Mouse (Mus musculus) liver, embryonic 11.5 days (tissue): ENCODE data around the gene Abr. TPM values are rescaled to one million over a fixed set of nuclear protein-coding genes. Genes with fewer than 3 reads are reported as not detected.

ENCODE experiments used
- ATAC-seq: fragments of 200-750 bp; cut with Nextera tagmentation; replicated peaks from 2 replicates; pipeline ENCODE4 v1.8.0; 2017; ENCODE audit warnings: moderate number of reproducible peaks, mild to moderate bottlenecking, moderate TSS enrichment, moderate library complexity; ENCODE audit not compliant: low FRiP score
- DNase-seq: peaks from one replicate; pipeline ENCODE4 v3.0.0-alpha.2; 2017; ENCODE audit warnings: low spot score
- H3K27ac ChIP-seq: fragments of 300-500 bp; sonication (generic); 2 replicates; pipeline ENCODE4 v1.5.1; 2014; ENCODE audit warnings: mild to moderate bottlenecking, low read depth, low read length, control low read depth
- H3K27me3 ChIP-seq: fragments of 300-500 bp; sonication (generic); replicated peaks from 2 replicates; pipeline ENCODE4 v1.6.1; 2014; ENCODE audit warnings: low read length, mixed read lengths; ENCODE audit not compliant: control insufficient read depth, insufficient read depth
- H3K36me3 ChIP-seq: fragments of 300-500 bp; sonication (generic); 2 replicates; pipeline ENCODE4 v1.6.1; 2014; ENCODE audit warnings: mild to moderate bottlenecking, low read length, moderate library complexity, mixed read lengths; ENCODE audit not compliant: control insufficient read depth, insufficient read depth
- H3K4me1 ChIP-seq: fragments of 300-500 bp; sonication (generic); replicated peaks from 2 replicates; pipeline ENCODE4 v1.6.1; 2014; ENCODE audit warnings: low read length, mixed read lengths; ENCODE audit not compliant: control insufficient read depth, insufficient read depth
- H3K4me2 ChIP-seq: fragments of 300-500 bp; sonication (generic); 2 replicates; pipeline ENCODE4 v1.6.1; 2014; ENCODE audit warnings: mild to moderate bottlenecking, control low read depth, moderate library complexity
- H3K4me3 ChIP-seq: fragments of 300-500 bp; sonication (generic); 2 replicates; pipeline ENCODE4 v1.5.1; 2014; ENCODE audit warnings: low read depth, low read length, control low read depth
- H3K9ac ChIP-seq: fragments of 300-500 bp; sonication (generic); 2 replicates; pipeline ENCODE4 v1.6.1; 2014; ENCODE audit warnings: low read depth, low read length, control low read depth
- H3K9me3 ChIP-seq: fragments of 300-500 bp; sonication (generic); 2 replicates; pipeline ENCODE4 v1.6.1; 2016; ENCODE audit warnings: low read length, inconsistent platforms, mixed read lengths; ENCODE audit not compliant: control insufficient read depth
- WGBS: fragments of 180-500 bp; shearing (Covaris S2); extraction: QIAGEN DNeasy Blood & Tissue Kit; methylation state at CpG from one replicate; pipeline ENCODE4 v1.1.7; 2014; 5-methylcytosine and 5-hydroxymethylcytosine counted together
- polyA plus RNA-seq: library from polyadenylated mRNA; unstranded; fragments of >200 nt; fragmentation: Nextera tagmentation; extraction: Ambion mirVana; gene quantifications from 2 replicates; pipeline ENCODE4 v1.2.1, GENCODE M21; 2014

Gene Abr
- polyA plus RNA-seq, 1 experiment from 2014 or later, result 11.6 TPM

- Histone ChIP-seq H3K9me3 (no peaks in the 10 kb centered on the region), H3K4me1 (0 out of 2 replicates have a peak, but pooled peaks cover 2% of the 10 kb centered on the region), H3K9ac (no peak overlapping the region; the same call in 1 of the 2 replicates), H3K4me2 (peak overlapping the region; percentile 75), H3K4me3 (peak overlapping the region; percentile 43), H3K27me3 (peaks cover 17% of the 10 kb centered on the region), H3K27ac (no peak overlapping the region), H3K36me3 (no peaks in the 10 kb centered on the region)
- 2% methylated on average over 19 of the region's 19 CpGs for WGBS
- ATAC-seq (no peak), DNase-seq (peak; percentile 39)
Measured at GRCm38 (mm10) chr11:76612638-76613104, 9.4 kb downstream of the Abr start.

- H3K27ac ChIP-seq, result no peak overlapping the region
- H3K9ac ChIP-seq, result no peak overlapping the region
- H3K4me2 ChIP-seq, result no peak overlapping the region
- no peak for DNase-seq
- H3K36me3 ChIP-seq, result no peaks in the 10 kb centered on the region
- H3K4me1 ChIP-seq, result 0 out of 2 replicates have a peak, but pooled peaks cover 2% of the 10 kb centered on the region
- H3K9me3 ChIP-seq, result no peaks in the 10 kb centered on the region
- no peak overlapping the region for H3K4me3 ChIP-seq
- no peak for ATAC-seq
- H3K27me3 ChIP-seq, result peaks cover 17% of the 10 kb centered on the region
Measured at GRCm38 (mm10) chr11:76610948-76611347, 11.2 kb downstream of the Abr start.

DNA sequence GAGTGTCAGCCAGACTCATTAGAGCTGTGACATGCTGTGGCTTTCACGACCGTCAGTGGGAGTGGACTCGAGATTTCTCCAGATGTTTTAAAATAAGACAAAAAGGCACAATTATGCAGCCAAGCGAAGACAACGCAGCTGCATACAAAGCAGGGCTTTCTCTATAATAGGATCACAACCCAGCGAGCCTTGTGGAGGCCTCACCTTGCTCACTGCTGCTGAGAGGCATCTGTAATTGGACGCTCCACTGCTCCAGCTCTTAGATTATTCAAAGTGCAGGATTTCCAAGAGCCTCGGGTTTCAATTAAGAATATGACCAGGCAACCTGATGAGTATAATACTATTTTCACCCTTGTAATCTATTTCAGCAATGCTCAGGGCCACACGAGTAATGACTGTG lies 15.6 kb downstream of the Abr start:
- H3K9ac ChIP-seq, result no peak overlapping the region
- no peaks in the 10 kb centered on the region for H3K36me3 ChIP-seq
- H3K27ac ChIP-seq, result no peak overlapping the region
- no peaks in the 10 kb centered on the region for H3K27me3 ChIP-seq
- H3K9me3 ChIP-seq, result no peaks in the 10 kb centered on the region
- H3K4me3 ChIP-seq, result no peak overlapping the region
- WGBS, result 81% methylated on average over 9 of the region's 9 CpGs
- ATAC-seq (no peak), DNase-seq (no peak)
- H3K4me1 ChIP-seq, result no peaks in the 10 kb centered on the region
- no peak overlapping the region for H3K4me2 ChIP-seq

DNA sequence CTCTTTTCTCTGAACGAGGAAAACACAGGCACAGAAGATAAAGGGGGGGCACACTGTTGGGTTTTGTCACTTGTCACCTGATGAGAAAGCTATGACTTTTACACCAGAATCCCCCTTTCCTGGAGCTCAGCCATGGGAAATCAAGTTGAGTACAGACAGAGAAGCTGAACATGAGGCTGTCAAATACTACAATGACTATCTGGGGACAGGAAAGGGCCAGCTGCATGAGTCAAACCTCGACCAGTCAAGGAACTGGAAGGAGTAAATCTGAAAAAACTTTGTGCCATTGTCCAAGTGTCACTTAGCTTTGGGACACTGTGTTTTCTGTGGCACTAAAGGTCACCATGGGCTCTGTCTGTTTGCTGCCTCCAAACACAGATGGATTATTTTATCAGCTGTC lies 22.9 kb downstream of the Abr start:
- ATAC-seq (no peak), DNase-seq (no peak)
- Histone ChIP-seq H3K9ac (no peak overlapping the region), H3K27me3 (no peaks in the 10 kb centered on the region), H3K36me3 (no peaks in the 10 kb centered on the region), H3K9me3 (no peaks in the 10 kb centered on the region), H3K27ac (no peak overlapping the region), H3K4me2 (no peak overlapping the region), H3K4me3 (no peak overlapping the region), H3K4me1 (peaks cover 5% of the 10 kb centered on the region)
- WGBS, result 42% methylated on average over 2 of the region's 2 CpGs

- H3K9me3 ChIP-seq, result no peaks in the 10 kb centered on the region
- peaks cover 9% of the 10 kb centered on the region for H3K4me1 ChIP-seq
- no peak overlapping the region for H3K9ac ChIP-seq
- DNase-seq, result no peak
- no peaks in the 10 kb centered on the region for H3K27me3 ChIP-seq
- ATAC-seq, result no peak
- WGBS, result 73% methylated on average over 5 of the region's 5 CpGs
- H3K4me2 ChIP-seq, result no peak overlapping the region
- H3K4me3 ChIP-seq, result no peak overlapping the region
- no peaks in the 10 kb centered on the region for H3K36me3 ChIP-seq
- H3K27ac ChIP-seq, result no peak overlapping the region
Measured at GRCm38 (mm10) chr11:76598757-76599156, 23.4 kb downstream of the Abr start.

DNA sequence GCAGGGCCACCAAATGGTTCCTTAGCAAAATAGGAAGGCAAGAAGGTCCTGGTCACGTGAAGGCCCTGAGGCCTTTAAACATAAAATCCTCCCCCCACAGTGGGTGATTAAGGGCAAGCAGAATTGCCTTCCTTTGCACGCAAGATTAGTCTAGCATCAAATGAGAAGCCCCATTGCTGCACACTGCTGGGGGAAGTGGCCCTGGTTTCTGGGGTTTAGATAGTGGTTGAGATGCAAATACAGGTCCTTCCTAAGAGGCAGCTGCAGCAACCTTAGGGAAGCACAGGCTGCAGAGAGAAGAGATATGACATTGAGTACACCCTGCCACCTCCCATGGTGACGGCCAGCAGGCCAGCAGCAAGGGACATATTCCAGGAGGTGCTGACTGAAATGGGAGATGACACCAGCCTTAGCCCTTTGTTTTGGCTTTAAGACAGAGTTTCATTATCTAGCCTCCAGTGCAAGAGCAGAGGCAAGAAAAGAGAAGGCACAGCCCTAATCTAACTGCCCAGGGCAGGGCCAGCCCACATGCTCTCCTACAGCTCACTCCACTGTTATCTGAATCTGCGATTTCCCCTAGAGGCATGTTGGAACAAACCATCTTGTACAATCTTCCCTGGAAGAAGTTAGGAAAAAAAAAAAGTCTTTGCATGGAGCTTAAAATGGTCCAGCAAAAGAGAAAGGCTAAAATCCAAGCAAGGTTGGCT lies 28.3 kb downstream of the Abr start:
- H3K4me2 ChIP-seq, result peak overlapping the region; percentile 36
- H3K9ac ChIP-seq, result peak overlapping the region; percentile 18; the same call in 1 of the 2 replicates
- no peaks in the 10 kb centered on the region for H3K27me3 ChIP-seq
- ATAC-seq (peak; percentile 84), DNase-seq (no peak)
- H3K36me3 ChIP-seq, result no peaks in the 10 kb centered on the region
- peaks cover 19% of the 10 kb centered on the region for H3K4me1 ChIP-seq
- H3K27ac ChIP-seq, result peak overlapping the region; percentile 61
- no peak overlapping the region for H3K4me3 ChIP-seq
- H3K9me3 ChIP-seq, result no peaks in the 10 kb centered on the region
- 32% methylated on average over 4 of the region's 4 CpGs for WGBS

DNA sequence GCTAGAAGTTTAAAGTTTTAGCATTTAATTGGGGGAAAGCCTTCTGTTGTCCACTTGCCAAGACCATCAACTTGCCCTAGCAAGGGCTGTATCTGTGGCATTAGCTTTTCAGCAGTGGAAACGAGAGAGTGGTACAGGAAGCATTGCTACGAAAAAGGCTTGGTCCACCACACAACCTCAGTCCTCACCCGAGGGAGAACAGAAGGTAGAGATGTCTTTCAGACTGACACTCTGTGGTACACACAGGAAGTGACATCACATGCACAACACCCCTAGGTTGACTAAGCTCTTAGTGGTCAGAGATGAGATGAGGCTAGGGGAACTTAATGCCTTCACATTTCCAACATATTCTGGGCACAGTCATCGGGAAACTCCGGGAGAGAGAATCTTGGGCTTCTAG lies 32.4 kb downstream of the Abr start:
- 63% methylated on average over 5 of the region's 5 CpGs for WGBS
- ATAC-seq (no peak), DNase-seq (no peak)
- no peak overlapping the region for H3K27ac ChIP-seq
- peaks cover 21% of the 10 kb centered on the region for H3K4me1 ChIP-seq
- H3K9ac ChIP-seq, result no peak overlapping the region
- no peaks in the 10 kb centered on the region for H3K27me3 ChIP-seq
- H3K4me3 ChIP-seq, result no peak overlapping the region
- H3K36me3 ChIP-seq, result no peaks in the 10 kb centered on the region
- H3K4me2 ChIP-seq, result no peak overlapping the region
- no peaks in the 10 kb centered on the region for H3K9me3 ChIP-seq

- Histone ChIP-seq H3K4me2 (no peak overlapping the region), H3K9me3 (no peaks in the 10 kb centered on the region), H3K4me3 (no peak overlapping the region), H3K4me1 (peaks cover 13% of the 10 kb centered on the region), H3K27me3 (no peaks in the 10 kb centered on the region), H3K27ac (no peak overlapping the region), H3K9ac (no peak overlapping the region), H3K36me3 (no peaks in the 10 kb centered on the region)
- 71% methylated on average over 10 of the region's 10 CpGs for WGBS
- DNase-seq, result no peak
- no peak for ATAC-seq
Measured at GRCm38 (mm10) chr11:76588632-76589485, 33.3 kb downstream of the Abr start.
